Mouse (Mus musculus) midbrain, embryonic 15.5 days (tissue): ENCODE data around the gene Rtn4rl1. TPM values are rescaled to one million over a fixed set of nuclear protein-coding genes. Genes with fewer than 3 reads are reported as not detected.
"Not testable (repeated sequence)": the region's sequence is repeated elsewhere in the genome, so short reads cannot be mapped to it uniquely, and the experiment has no call there.

Source experiments
- ATAC-seq: fragments of 200-750 bp; cut with Nextera tagmentation; replicated peaks from 2 replicates; pipeline ENCODE4 v1.8.0; 2017; ENCODE audit warnings: moderate TSS enrichment
- H3K27ac ChIP-seq: fragments of 300-500 bp; sonication (generic); 2 replicates; pipeline ENCODE4 v1.5.1; 2015; ENCODE audit warnings: mild to moderate bottlenecking, inconsistent platforms
- H3K27me3 ChIP-seq: fragments of 300-500 bp; sonication (generic); replicated peaks from 2 replicates; pipeline ENCODE4 v1.6.1; 2015; ENCODE audit warnings: inconsistent platforms
- H3K36me3 ChIP-seq: fragments of 300-500 bp; sonication (generic); replicated peaks from 2 replicates; pipeline ENCODE4 v1.6.1; 2015; ENCODE audit warnings: inconsistent platforms
- H3K4me1 ChIP-seq: fragments of 300-500 bp; sonication (generic); 2 replicates; pipeline ENCODE4 v1.6.1; 2015; ENCODE audit warnings: inconsistent platforms
- H3K4me2 ChIP-seq: fragments of 300-500 bp; sonication (generic); 2 replicates; pipeline ENCODE4 v1.6.1; 2015; ENCODE audit warnings: inconsistent platforms, mild to moderate bottlenecking, moderate library complexity
- H3K4me3 ChIP-seq: fragments of 300-500 bp; sonication (generic); 2 replicates; pipeline ENCODE4 v1.5.1; 2015; ENCODE audit warnings: mild to moderate bottlenecking, inconsistent platforms
- H3K9ac ChIP-seq: fragments of 300-500 bp; sonication (generic); 2 replicates; pipeline ENCODE4 v1.6.1; 2015; ENCODE audit warnings: mild to moderate bottlenecking, inconsistent platforms
- H3K9me3 ChIP-seq: fragments of 300-500 bp; sonication (generic); 2 replicates; pipeline ENCODE4 v1.6.1; 2016; ENCODE audit warnings: inconsistent platforms
- WGBS: fragments of 180-500 bp; shearing (Covaris S2); methylation state at CpG from one replicate; pipeline ENCODE4 v1.1.7; 2015; ENCODE audit warnings: mixed read lengths; 5-methylcytosine and 5-hydroxymethylcytosine counted together
- polyA plus RNA-seq: library from polyadenylated mRNA; unstranded; fragments of >200 nt; fragmentation: Nextera tagmentation; extraction: Ambion mirVana; gene quantifications from 2 replicates; pipeline ENCODE4 v1.2.1, GENCODE M21; 2015

Gene Rtn4rl1
- polyA plus RNA-seq, 1 experiment from 2014 or later = 15.7 TPM

DNA sequence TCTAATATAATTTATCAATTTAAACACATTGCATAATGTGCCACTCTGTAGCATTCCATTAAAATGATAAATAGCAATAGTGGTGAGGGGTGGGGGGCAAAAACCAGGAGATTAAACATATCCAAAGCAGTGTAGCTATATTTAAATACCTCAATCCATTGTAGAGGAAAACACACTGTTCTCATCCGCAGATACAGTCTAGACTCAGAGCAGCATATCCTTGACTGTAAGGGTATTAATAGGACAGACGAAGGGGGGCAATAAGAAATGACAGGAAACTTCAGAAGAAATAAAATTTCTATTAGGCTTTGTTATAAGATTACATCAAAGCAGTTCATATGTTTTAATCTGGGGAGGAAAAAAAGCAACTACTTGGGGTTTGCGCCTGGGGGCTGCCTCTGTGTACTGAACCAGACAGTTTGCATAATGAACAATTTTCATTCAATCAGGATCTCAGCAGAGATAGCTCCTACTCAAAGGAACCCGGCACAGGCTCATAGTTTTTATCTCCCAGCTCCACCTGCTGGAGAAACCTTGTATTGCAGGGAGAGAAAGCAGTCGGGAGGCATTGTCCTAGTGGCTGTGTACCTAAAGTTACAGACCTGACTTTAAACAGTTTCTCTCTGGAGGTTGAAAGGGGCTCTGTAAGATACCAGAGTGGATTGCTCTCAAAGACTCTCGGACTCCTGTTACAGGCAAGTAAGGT, 97.1 kb downstream of the Rtn4rl1 start:
- no peaks in the 10 kb centered on the region for H3K27me3 ChIP-seq
- H3K4me3 ChIP-seq = no peak overlapping the region
- H3K4me2 ChIP-seq = peak overlapping the region; percentile 32
- no peaks in the 10 kb centered on the region for H3K36me3 ChIP-seq
- H3K9me3 ChIP-seq = no peaks in the 10 kb centered on the region
- H3K4me1 ChIP-seq = peaks cover 53% of the 10 kb centered on the region
- 11% methylated on average over 6 of the region's 6 CpGs for WGBS
- H3K9ac ChIP-seq = no peak overlapping the region
- peak overlapping the region; percentile 72 for H3K27ac ChIP-seq
- peak; percentile 69 for ATAC-seq

DNA sequence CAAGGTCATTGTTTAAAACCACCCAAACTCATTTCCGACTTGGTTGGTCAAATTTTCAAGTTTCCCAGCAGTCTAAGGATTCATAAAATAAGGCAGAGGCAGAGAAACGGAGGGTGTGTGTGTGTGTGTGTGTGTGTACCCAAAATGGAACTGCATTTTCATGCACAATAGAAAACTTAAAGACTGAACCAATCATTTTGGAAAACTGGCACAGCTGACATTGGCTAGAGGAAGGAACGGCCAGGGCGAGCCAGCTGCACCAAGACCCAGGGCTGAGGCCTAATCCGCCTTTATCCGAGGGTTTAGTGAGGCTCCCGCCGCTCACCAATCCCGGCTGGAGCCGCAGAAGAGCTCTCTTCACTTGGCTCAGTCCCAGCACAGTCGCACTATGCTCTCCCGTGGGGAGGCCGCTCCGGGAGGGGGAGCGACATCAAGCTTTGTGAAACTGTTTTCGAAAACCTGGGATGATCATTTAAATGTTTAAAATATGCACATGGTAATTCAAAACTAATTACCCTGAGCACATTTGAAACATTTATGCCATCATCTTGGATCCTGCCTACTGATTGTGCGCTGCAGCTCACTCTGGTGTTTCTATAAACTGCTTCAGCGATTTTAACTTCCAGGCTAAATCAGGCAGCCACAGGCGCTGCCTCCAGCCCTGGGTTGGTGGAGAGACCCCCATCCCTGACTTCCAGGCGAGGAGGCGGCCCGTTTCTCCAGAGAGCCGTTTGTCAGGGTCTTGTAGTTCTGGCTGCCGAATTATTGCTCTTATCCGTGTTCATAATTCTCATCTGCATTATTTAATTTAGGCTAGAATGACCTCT, 98.0 kb downstream of the Rtn4rl1 start:
- Histone ChIP-seq H3K9me3 (no peaks in the 10 kb centered on the region), H3K4me1 (peaks cover 53% of the 10 kb centered on the region), H3K4me2 (peak overlapping the region; percentile 32), H3K36me3 (no peaks in the 10 kb centered on the region), H3K4me3 (no peak overlapping the region), H3K27me3 (no peaks in the 10 kb centered on the region), H3K9ac (no peak overlapping the region; the same call in 1 of the 2 replicates), H3K27ac (peak overlapping the region; percentile 72)
- whole genome bisulfite sequencing = 6% methylated on average over 25 of the region's 25 CpGs
- peak; percentile 69 for ATAC-seq

DNA sequence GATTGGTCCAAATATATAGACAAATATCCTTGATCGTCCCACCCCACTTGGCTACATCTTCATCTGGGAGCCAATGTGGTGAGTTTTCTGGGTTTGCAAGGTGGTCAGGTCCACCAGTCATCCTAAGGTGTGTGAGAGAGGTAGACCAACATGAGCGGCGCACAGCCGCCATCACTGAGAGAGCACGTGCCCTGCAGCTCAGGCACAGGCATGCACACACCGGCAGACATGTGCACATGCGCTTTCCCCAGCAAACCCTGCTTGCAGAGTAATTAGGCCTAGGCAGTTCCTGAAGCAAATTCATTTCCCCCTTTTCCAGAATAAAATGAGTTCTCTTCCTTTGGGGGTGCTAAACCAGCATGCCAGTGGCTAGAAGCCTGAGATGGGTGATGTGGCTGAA, 98.7 kb downstream of the Rtn4rl1 start:
- H3K4me1 ChIP-seq = peaks cover 53% of the 10 kb centered on the region
- no peak overlapping the region for H3K4me3 ChIP-seq
- 0 out of 2 replicates have a peak overlapping the region, but pooled peaks have one; percentile 3 for H3K9ac ChIP-seq
- WGBS = 64% methylated on average over 7 of the region's 7 CpGs
- ATAC-seq = peak; percentile 55; the same call in 1 of the 2 replicates
- peak overlapping the region; percentile 72 for H3K27ac ChIP-seq
- H3K36me3 ChIP-seq = no peaks in the 10 kb centered on the region
- no peaks in the 10 kb centered on the region for H3K9me3 ChIP-seq
- H3K27me3 ChIP-seq = no peaks in the 10 kb centered on the region
- no peak overlapping the region for H3K4me2 ChIP-seq

DNA sequence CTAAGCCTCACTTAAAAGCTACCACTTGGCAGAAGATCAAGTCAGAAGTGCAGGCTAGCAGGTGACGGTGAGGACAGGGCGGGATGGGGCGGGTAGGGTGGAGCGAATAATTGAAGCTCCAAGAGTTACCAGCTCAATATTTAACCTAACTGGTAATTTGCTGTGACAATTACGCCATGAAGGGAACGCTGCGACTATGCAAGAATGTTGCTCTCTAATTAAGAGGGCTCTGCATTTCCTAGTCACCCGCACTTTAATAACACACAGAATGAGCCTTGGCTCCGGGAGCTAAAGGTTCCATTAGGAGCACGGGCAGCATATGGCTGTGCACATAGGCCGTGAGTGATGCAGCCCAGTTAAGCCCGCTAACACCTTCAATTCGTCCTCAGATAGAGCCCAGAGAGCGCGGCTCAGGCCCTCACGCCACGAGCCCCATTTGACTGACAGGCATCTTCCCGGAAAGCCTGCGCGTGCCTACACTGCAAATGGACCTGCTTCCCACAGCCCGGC, 100.3 kb downstream of the Rtn4rl1 start:
- Histone ChIP-seq H3K27ac (peak overlapping the region; percentile 72; the same call in 1 of the 2 replicates), H3K9me3 (no peaks in the 10 kb centered on the region), H3K4me2 (peak overlapping the region; percentile 7; the same call in 1 of the 2 replicates), H3K27me3 (no peaks in the 10 kb centered on the region), H3K9ac (no peak overlapping the region), H3K36me3 (no peaks in the 10 kb centered on the region), H3K4me1 (peaks cover 60% of the 10 kb centered on the region), H3K4me3 (no peak overlapping the region)
- ATAC-seq = 0 out of 2 replicates have a peak, but pooled peaks have one; percentile 12
- 31% methylated on average over 21 of the region's 21 CpGs for WGBS

DNA sequence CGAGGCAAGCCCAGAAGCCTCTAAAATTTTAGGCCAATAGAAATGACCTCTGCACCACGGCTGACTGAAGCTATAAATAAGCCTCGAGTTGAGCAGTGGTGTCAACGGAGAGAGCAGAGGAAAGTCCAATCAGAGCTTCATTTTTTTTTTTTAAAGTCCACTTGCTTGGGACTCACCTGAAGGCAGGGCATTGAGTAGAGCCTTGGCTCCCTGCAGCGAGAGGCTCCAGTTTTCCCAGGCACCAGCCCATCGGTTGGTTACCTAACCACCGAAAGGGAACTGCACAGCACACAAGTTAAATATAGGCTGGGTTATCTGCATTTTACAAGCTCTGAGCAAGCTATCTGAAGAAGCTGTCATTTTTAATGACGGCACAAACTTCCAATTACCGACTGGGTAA, 101.3 kb downstream of the Rtn4rl1 start:
- H3K4me3 ChIP-seq = no peak overlapping the region
- H3K4me1 ChIP-seq = peaks cover 64% of the 10 kb centered on the region
- no peak overlapping the region for H3K27ac ChIP-seq
- no peak overlapping the region for H3K4me2 ChIP-seq
- H3K36me3 ChIP-seq = no peaks in the 10 kb centered on the region
- no peak overlapping the region for H3K9ac ChIP-seq
- WGBS = 74% methylated on average over 9 of the region's 9 CpGs
- ATAC-seq = no peak
- no peaks in the 10 kb centered on the region for H3K9me3 ChIP-seq
- no peaks in the 10 kb centered on the region for H3K27me3 ChIP-seq

DNA sequence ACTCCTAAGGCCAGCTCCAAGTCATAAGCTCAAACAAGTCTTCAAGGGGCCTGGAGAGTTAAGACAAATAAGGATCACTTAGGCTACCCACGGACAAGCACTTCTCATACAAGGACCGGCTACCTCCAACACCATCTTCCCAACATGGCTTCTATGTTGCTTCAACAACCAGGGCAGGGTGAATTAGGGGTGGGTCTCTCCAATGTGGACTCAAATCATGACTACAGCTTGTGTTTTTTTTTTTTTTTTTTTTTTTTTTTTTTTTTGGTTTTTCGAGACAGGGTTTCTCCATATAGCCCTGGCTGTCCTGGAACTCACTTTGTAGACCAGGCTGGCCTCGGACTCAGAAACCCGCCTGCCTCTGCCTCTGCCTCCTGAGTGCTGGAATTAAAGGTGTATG, 102.0 kb downstream of the Rtn4rl1 start:
- peaks cover 65% of the 10 kb centered on the region for H3K4me1 ChIP-seq
- not testable (repeated sequence) for H3K36me3 ChIP-seq, H3K4me2 ChIP-seq, H3K9me3 ChIP-seq, H3K27me3 ChIP-seq, H3K9ac ChIP-seq, H3K27ac ChIP-seq, H3K4me3 ChIP-seq, ATAC-seq
- WGBS = 90% methylated on average over 5 of the region's 5 CpGs

DNA sequence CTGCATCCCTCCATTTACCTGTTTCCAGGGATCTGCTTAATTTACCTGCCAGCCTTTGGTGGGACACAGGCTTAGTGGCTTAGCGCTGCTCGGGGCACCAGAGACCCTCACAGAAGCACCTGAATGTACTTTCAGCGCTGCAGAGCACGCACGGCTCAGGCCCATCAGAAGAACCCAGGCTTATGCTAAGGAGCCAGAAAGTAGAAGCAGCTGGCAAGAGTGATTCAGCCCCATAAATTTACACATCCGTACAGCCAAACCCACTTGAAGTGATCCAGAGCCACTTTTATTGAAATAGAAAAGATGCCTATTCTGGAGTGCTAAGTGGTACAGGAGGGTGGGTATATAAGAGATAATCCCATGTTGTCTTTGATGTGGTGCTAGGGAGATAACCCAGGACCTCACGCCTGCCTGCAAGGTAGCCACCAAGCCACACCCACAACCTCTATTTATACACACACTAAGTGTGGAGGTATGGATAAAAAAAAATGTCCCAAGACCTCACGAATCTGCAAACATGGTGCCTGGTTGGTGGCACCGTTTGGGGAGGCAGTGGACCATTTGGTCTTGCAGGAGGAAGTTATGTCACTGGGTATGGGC, 102.9 kb downstream of the Rtn4rl1 start:
- H3K27ac ChIP-seq = no peak overlapping the region
- WGBS = 89% methylated on average over 9 of the region's 9 CpGs
- no peak overlapping the region for H3K4me2 ChIP-seq

DNA sequence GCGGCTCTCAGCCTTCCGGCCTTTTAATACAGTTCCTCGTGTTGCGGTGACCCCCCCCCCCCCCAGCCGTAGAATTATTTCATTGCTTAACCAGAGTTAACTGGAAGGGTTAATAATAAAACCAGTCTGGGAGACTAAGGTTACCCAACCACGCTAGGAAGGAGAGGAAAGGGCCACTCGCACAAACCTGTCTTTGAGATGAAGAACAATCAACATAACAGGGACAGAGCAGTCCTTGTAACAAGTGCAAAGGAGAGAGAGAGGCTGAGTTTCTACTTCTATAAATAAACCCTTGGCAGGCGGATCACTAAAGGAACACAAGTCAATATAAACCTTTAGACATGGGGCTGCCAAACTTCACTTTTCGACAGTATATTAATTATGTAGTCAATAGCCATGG, 104.0 kb downstream of the Rtn4rl1 start:
- Histone ChIP-seq H3K4me2 (no peak overlapping the region), H3K9me3 (no peaks in the 10 kb centered on the region), H3K4me1 (peaks cover 52% of the 10 kb centered on the region), H3K27me3 (no peaks in the 10 kb centered on the region), H3K9ac (no peak overlapping the region), H3K36me3 (no peaks in the 10 kb centered on the region), H3K27ac (no peak overlapping the region), H3K4me3 (no peak overlapping the region)
- 82% methylated on average over 9 of the region's 9 CpGs for WGBS
- ATAC-seq = no peak

More for the DNA sequence above, 102.9 kb downstream of the Rtn4rl1 start:
- no peak for ATAC-seq
- peaks cover 63% of the 10 kb centered on the region for H3K4me1 ChIP-seq
- no peak overlapping the region for H3K4me3 ChIP-seq
- no peaks in the 10 kb centered on the region for H3K9me3 ChIP-seq
- H3K36me3 ChIP-seq = no peaks in the 10 kb centered on the region
- no peak overlapping the region for H3K9ac ChIP-seq
- no peaks in the 10 kb centered on the region for H3K27me3 ChIP-seq

DNA sequence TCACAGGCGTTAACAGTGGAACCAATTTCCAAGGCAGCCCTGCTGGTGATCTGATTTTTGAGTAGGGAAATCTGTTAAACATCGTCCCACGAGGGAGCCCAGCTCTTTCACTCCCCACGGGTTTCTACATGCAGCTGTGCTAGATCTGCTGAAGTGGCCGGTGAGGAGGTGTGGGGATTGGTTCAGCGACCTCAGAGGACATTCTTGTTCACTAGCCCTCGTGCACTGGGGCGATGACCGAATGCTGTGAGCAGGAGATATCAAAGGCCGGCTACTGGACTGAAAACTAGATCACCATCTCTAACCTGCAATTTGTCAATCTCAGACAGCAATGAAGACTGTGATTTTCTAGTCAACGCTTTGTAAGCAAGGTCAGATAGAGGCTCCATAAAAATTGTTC, 104.9 kb downstream of the Rtn4rl1 start:
- no peaks in the 10 kb centered on the region for H3K36me3 ChIP-seq
- no peak overlapping the region for H3K4me2 ChIP-seq
- no peaks in the 10 kb centered on the region for H3K27me3 ChIP-seq
- H3K9me3 ChIP-seq = no peaks in the 10 kb centered on the region
- no peak for ATAC-seq
- H3K9ac ChIP-seq = no peak overlapping the region
- peaks cover 43% of the 10 kb centered on the region for H3K4me1 ChIP-seq
- 47% methylated on average over 11 of the region's 11 CpGs for WGBS
- H3K27ac ChIP-seq = no peak overlapping the region
- H3K4me3 ChIP-seq = no peak overlapping the region

DNA sequence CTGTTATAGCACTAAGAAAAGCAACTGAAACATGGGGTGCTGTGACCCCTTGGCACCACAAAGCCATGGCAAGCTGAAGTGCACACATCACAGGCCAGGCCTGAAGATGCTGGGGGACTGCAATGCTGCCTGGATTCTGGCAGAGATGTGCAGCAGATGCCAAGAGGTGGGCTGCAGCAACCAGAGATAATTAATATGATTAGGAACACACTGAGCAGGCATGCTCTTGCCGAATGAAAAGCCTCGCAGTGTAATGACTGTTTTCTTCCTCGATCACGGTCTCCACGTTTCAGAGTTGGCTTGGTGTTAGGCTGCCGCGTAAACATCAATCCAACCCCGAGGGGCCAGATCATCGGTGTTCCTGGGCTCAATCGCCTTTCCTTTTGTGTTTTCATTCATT, 106.2 kb downstream of the Rtn4rl1 start:
- WGBS = 31% methylated on average over 10 of the region's 10 CpGs
- ATAC-seq = peak; percentile 42; the same call in 1 of the 2 replicates
- H3K4me2 ChIP-seq = no peak overlapping the region
- H3K9me3 ChIP-seq = no peaks in the 10 kb centered on the region
- no peaks in the 10 kb centered on the region for H3K36me3 ChIP-seq
- no peak overlapping the region for H3K9ac ChIP-seq
- H3K4me3 ChIP-seq = no peak overlapping the region
- H3K27ac ChIP-seq = peak overlapping the region; percentile 72
- H3K27me3 ChIP-seq = no peaks in the 10 kb centered on the region
- H3K4me1 ChIP-seq = peaks cover 31% of the 10 kb centered on the region

DNA sequence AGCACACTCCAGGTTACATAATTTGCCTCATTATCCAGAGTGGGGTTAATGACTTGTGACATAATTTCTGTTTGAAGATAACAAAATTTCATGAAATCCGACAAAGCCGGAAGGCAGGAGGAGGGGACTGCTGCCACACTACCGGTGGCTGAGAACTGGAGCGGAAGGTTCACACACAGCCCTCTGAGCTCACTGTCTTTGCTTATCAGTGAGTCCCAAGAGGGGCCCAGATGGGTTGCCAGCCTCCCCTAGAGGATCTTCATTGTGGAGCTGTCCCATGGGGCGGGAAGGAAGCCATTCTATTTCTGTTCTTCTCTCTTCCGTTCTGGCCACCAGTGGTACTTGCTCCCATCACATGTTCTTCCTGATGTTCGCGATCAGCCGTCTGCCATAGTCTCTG, 107.4 kb downstream of the Rtn4rl1 start:
- no peaks in the 10 kb centered on the region for H3K27me3 ChIP-seq
- H3K4me1 ChIP-seq = peaks cover 28% of the 10 kb centered on the region
- no peak for ATAC-seq
- H3K4me3 ChIP-seq = no peak overlapping the region
- H3K9me3 ChIP-seq = no peaks in the 10 kb centered on the region
- 65% methylated on average over 9 of the region's 9 CpGs for WGBS
- H3K4me2 ChIP-seq = no peak overlapping the region
- no peak overlapping the region for H3K9ac ChIP-seq
- H3K36me3 ChIP-seq = no peaks in the 10 kb centered on the region
- 0 out of 2 replicates have a peak overlapping the region, but pooled peaks have one; percentile 47 for H3K27ac ChIP-seq

DNA sequence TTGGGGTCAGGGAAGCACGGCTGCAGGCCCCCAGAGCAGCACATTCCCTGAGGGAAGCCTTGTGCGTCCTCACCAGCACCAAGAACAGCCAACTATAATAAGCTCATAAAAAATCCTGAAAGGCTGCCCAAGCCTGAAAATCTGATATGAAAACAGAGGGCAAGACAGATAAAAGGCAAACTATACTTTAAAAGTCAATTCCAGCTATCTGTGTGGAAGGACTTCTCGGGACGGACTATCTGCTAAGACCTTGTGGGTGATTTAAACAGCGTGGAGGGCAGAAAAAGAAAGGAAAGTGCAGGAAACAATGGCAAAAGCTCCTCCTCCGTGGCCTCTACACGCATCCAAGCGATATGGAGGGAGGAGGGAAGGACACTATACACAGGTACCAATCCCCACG, 111.2 kb downstream of the Rtn4rl1 start:
- no peaks in the 10 kb centered on the region for H3K27me3 ChIP-seq
- WGBS = 85% methylated on average over 9 of the region's 9 CpGs
- no peak overlapping the region for H3K4me2 ChIP-seq
- no peak overlapping the region for H3K27ac ChIP-seq
- ATAC-seq = no peak
- H3K9me3 ChIP-seq = no peaks in the 10 kb centered on the region
- no peaks in the 10 kb centered on the region for H3K36me3 ChIP-seq
- H3K9ac ChIP-seq = no peak overlapping the region
- no peak overlapping the region for H3K4me3 ChIP-seq
- H3K4me1 ChIP-seq = peaks cover 14% of the 10 kb centered on the region
